Mouse (Mus musculus): ENCODE data around the gene Trpc5os. TPM values are rescaled to one million over a fixed set of nuclear protein-coding genes. Genes with fewer than 3 reads are reported as not detected.

Gene Trpc5os
- not detected for total RNA-seq (2021)
- long read RNA-seq, experiment 1 = 0 reads
- long read RNA-seq, experiment 2 = 0 reads

- DNase-seq = no peak
Measured at GRCm38 (mm10) chrX:144456281-144456680, at the start of gene Trpc5os. Gene Trpc5os (plus strand): TSS chrX:144456581.

GRCm38 (mm10) chrX:144408036-144408435, 48.3 kb upstream of the Trpc5os start:
- DNase-seq = no peak

GRCm38 (mm10) chrX:144420259-144420658, 36.1 kb upstream of the Trpc5os start:
- DNase-seq = no peak

GRCm38 (mm10) chrX:144421091-144421490, 35.3 kb upstream of the Trpc5os start:
- no peak for DNase-seq

GRCm38 (mm10) chrX:144423848-144424247, 32.5 kb upstream of the Trpc5os start:
- no peak for DNase-seq

GRCm38 (mm10) chrX:144464416-144464815, 8.0 kb downstream of the Trpc5os start:
- no peak for DNase-seq

- no peak for DNase-seq
Measured at GRCm38 (mm10) chrX:144491394-144491793, 35.0 kb downstream of the Trpc5os start.

- DNase-seq = no peak
Measured at GRCm38 (mm10) chrX:144523239-144523638, 66.9 kb downstream of the Trpc5os start.

GRCm38 (mm10) chrX:144526042-144526441, 69.7 kb downstream of the Trpc5os start:
- DNase-seq = peak in 1 of 2 experiments; percentile 3

Other genes starting within 250 kb of the Trpc5os start
- gene Alg13, start 138.8 kb upstream of the Trpc5os start, total RNA-seq (2021) = 10 to 100 TPM; 10.3 to 12.2 TPM
- gene Trpc5, start 231.6 kb downstream of the Trpc5os start, total RNA-seq (2021) = 1 to 10 TPM; 1.2 to 1.7 TPM
- 1 to 10 TPM; 1.6 to 2.1 TPM for gene Rtl4, start 232.3 kb downstream of the Trpc5os start, total RNA-seq (2021)